Mouse (Mus musculus) heart, adult 9 months (tissue): ENCODE measurements around the gene Hoxd10.

ENCODE experiments used
- DNase-seq, 2 experiments: peaks; one replicate each; pipeline ENCODE4 v3.0.0; 2022; ENCODE audit warnings: low spot score in 2 of 2

Hoxd10 gene

GRCm38 (mm10) chr2:74695813-74696430 is 4.2 kb downstream of the Hoxd10 start:
- DNase-seq, result no peak

GRCm38 (mm10) chr2:74696442-74697335 is 5.0 kb downstream of the Hoxd10 start:
- DNase-seq, result no peak

GRCm38 (mm10) chr2:74697567-74698121 is 5.9 kb downstream of the Hoxd10 start, which contains the start of gene Hoxd9:
Gene Hoxd9 (plus strand): TSS chr2:74697727.
- peak in 1 of 2 experiments; percentile 61 for DNase-seq

- DNase-seq, result no peak
These were observed 6.7 kb downstream of the Hoxd10 start for GRCm38 (mm10) chr2:74698201-74699052.

- DNase-seq, result no peak
These were observed 7.3 kb downstream of the Hoxd10 start for GRCm38 (mm10) chr2:74699053-74699430.

- no peak for DNase-seq
These were observed 8.2 kb downstream of the Hoxd10 start for GRCm38 (mm10) chr2:74699664-74700545.

- DNase-seq, result no peak
These were observed 8.9 kb downstream of the Hoxd10 start for GRCm38 (mm10) chr2:74700546-74701112.

GRCm38 (mm10) chr2:74701949-74702819 is 10.5 kb downstream of the Hoxd10 start:
- DNase-seq, result peak in 1 of 2 experiments; percentile 54

GRCm38 (mm10) chr2:74702820-74703219 is 11.1 kb downstream of the Hoxd10 start:
- DNase-seq, result no peak

- DNase-seq, result no peak
These were observed 11.6 kb downstream of the Hoxd10 start for GRCm38 (mm10) chr2:74703317-74703716.

- no peak for DNase-seq
These were observed 12.1 kb downstream of the Hoxd10 start for GRCm38 (mm10) chr2:74703720-74704392.

- DNase-seq, result no peak
These were observed 12.8 kb downstream of the Hoxd10 start, which contains the start of gene Hoxd8 for GRCm38 (mm10) chr2:74704393-74704998. Gene Hoxd8 (plus strand): TSS chr2:74704615.

GRCm38 (mm10) chr2:74704999-74705466 is 13.3 kb downstream of the Hoxd10 start:
- DNase-seq, result no peak

GRCm38 (mm10) chr2:74705467-74706089 is 13.9 kb downstream of the Hoxd10 start:
- DNase-seq, result no peak

- DNase-seq, result no peak
These were observed 14.8 kb downstream of the Hoxd10 start for GRCm38 (mm10) chr2:74706393-74706960.

GRCm38 (mm10) chr2:74707599-74707998 is 15.9 kb downstream of the Hoxd10 start:
- no peak for DNase-seq

GRCm38 (mm10) chr2:74708676-74709075 is 17.0 kb downstream of the Hoxd10 start:
- no peak for DNase-seq
